Mouse (Mus musculus) G1E (cell line): ENCODE measurements around the gene Dpf3. TPM values are rescaled to one million over a fixed set of nuclear protein-coding genes. Genes with fewer than 3 reads are reported as not detected.

ENCODE experiments used
- ATAC-seq: 2 replicates; pipeline ENCODE4 v1.8.0; 2016; ENCODE audit warnings: mild to moderate bottlenecking; ENCODE audit not compliant: insufficient number of reproducible peaks, poor library complexity, low FRiP score, severe bottlenecking; ENCODE audit errors: extremely low read depth
- DNase-seq: peaks from one replicate; pipeline ENCODE4 v3.0.0; 2012; ENCODE audit warnings: low spot score
- H3K27me3 ChIP-seq: 2 replicates; pipeline ENCODE4 v1.6.1; 2012; ENCODE audit warnings: mild to moderate bottlenecking, low read length, inconsistent platforms; ENCODE audit not compliant: insufficient read depth
- H3K36me3 ChIP-seq: replicated peaks from 2 replicates; pipeline ENCODE3; 2012; ENCODE audit warnings: mild to moderate bottlenecking, inconsistent platforms
- H3K4me1 ChIP-seq: 2 replicates; pipeline ENCODE4 v1.6.1; 2012; ENCODE audit warnings: low read depth, low read length, inconsistent platforms, mixed read lengths; ENCODE audit not compliant: insufficient read depth
- H3K4me3 ChIP-seq: 2 replicates; pipeline ENCODE4 v1.5.1; 2012; ENCODE audit warnings: low read depth, mild to moderate bottlenecking, inconsistent platforms, low read length, moderate library complexity, mixed read lengths
- H3K9me3 ChIP-seq: replicated peaks from 2 replicates; pipeline ENCODE4 v1.6.1; 2012; ENCODE audit warnings: inconsistent platforms
- CTCF ChIP-seq: IDR thresholded peaks from 2 replicates; pipeline ENCODE4 v1.5.1; 2012; ENCODE audit warnings: low read depth, low read length, inconsistent platforms, mixed read lengths
- GATA1 ChIP-seq: IDR thresholded peaks from 2 replicates; pipeline ENCODE4 v1.6.1; 2012; ENCODE audit warnings: borderline replicate concordance, low read length, inconsistent platforms, mixed read lengths
- GATA2 ChIP-seq: IDR thresholded peaks from 2 replicates; pipeline ENCODE4 v1.6.1; 2012; ENCODE audit warnings: low read depth, low read length, inconsistent platforms, borderline replicate concordance
- POLR2AphosphoS5 ChIP-seq: IDR thresholded peaks from 2 replicates; pipeline ENCODE4 v1.6.1; 2012; ENCODE audit warnings: low read depth, low read length, inconsistent platforms; ENCODE audit not compliant: insufficient replicate concordance
- TAL1 ChIP-seq: conservative IDR thresholded peaks from 2 replicates; pipeline ENCODE4 v1.6.1; 2012; ENCODE audit warnings: low read depth, low read length, inconsistent platforms, mixed read lengths
- polyA plus RNA-seq: library from polyadenylated mRNA; stranded (reverse); fragments of >175 nt; gene quantifications from 2 replicates; pipeline ENCODE4 v1.2.3, GENCODE M21; 2012
- total RNA-seq, 2 experiments: library from RNA; stranded (forward) in 1 of 2; stranded (reverse) in 1 of 2; fragments of 200-1000 nt in 1 of 2; fragments of >200 nt in 1 of 2; fragmentation: Nextera tagmentation in 1 of 2; gene quantifications; 2 replicates each; pipeline ENCODE4 v1.2.3; 2014 to 2017

Gene Dpf3
- total and polyA plus RNA-seq, 3 experiments: 8.1 to 19.7 (median 12.8) TPM

GRCm38 (mm10) chr12:83229683-83230082 is 257.8 kb downstream of the Dpf3 start:
- Histone ChIP-seq H3K4me1 (peaks cover 2% of the 10 kb centered on the region; the same call in 1 of the 2 replicates), H3K9me3 (peaks cover 8% of the 10 kb centered on the region), H3K4me3 (no peak overlapping the region), H3K27me3 (peaks cover 37% of the 10 kb centered on the region), H3K36me3 (no peaks in the 10 kb centered on the region)
- no peak for TF ChIP-seq GATA2
- TF ChIP-seq TAL1: no peak
- no peak for TF ChIP-seq CTCF
- TF ChIP-seq POLR2AphosphoS5: no peak
- TF ChIP-seq GATA1: no peak
- DNase-seq (no peak), ATAC-seq (no peak)

DNA sequence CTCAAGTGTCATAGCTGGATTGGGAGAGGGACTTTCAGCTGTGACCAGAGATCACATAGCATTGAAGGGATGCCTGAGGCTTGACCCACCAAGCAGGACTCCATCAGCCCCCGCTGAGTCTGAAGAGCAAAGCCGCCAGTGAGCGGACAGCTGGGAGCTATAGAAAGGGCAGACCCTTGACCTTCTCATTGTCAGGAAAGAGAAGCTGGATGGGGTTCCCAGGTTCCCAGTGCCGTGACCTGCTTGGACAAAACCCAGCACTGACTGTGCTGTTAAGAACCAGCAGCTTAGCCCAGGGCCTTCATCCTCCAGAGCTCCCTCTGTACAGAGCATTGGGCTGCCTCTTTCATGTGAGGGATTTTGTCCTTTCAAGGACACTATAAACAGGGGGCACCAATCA is 260.5 kb downstream of the Dpf3 start:
- peaks cover 2% of the 10 kb centered on the region; the same call in 1 of the 2 replicates for H3K4me1 ChIP-seq
- DNase-seq (no peak), ATAC-seq (no peak)
- H3K9me3 ChIP-seq: peaks cover 8% of the 10 kb centered on the region
- H3K36me3 ChIP-seq: no peaks in the 10 kb centered on the region
- H3K27me3 ChIP-seq: peaks cover 34% of the 10 kb centered on the region
- no peak overlapping the region for H3K4me3 ChIP-seq
- TF ChIP-seq POLR2AphosphoS5 (no peak), GATA2 (no peak), GATA1 (no peak), CTCF (no peak), TAL1 (no peak)

GRCm38 (mm10) chr12:83220964-83221363 is 266.6 kb downstream of the Dpf3 start:
- H3K9me3 ChIP-seq: no peaks in the 10 kb centered on the region
- H3K36me3 ChIP-seq: no peaks in the 10 kb centered on the region
- peaks cover 30% of the 10 kb centered on the region for H3K27me3 ChIP-seq
- no peak for ATAC-seq
- TF ChIP-seq POLR2AphosphoS5 (no peak), CTCF (no peak)
- no peak overlapping the region for H3K4me3 ChIP-seq
- H3K4me1 ChIP-seq: peaks cover 2% of the 10 kb centered on the region; the same call in 1 of the 2 replicates
- DNase-seq: no peak

- Histone ChIP-seq H3K4me3 (no peak overlapping the region), H3K4me1 (no peaks in the 10 kb centered on the region; the same call in 1 of the 2 replicates), H3K9me3 (no peaks in the 10 kb centered on the region), H3K36me3 (no peaks in the 10 kb centered on the region), H3K27me3 (peaks cover 62% of the 10 kb centered on the region)
- DNase-seq: no peak
- TF ChIP-seq POLR2AphosphoS5: no peak
- no peak for TF ChIP-seq TAL1
- TF ChIP-seq GATA1: no peak
- TF ChIP-seq CTCF: no peak
- no peak for TF ChIP-seq GATA2
- ATAC-seq: no peak
Observed at GRCm38 (mm10) chr12:83213879-83214341, 273.6 kb downstream of the Dpf3 start.

- ATAC-seq: no peak
Observed at GRCm38 (mm10) chr12:83211976-83212375, 275.5 kb downstream of the Dpf3 start.

GRCm38 (mm10) chr12:83211146-83211822 is 276.2 kb downstream of the Dpf3 start:
- H3K27me3 ChIP-seq: peaks cover 71% of the 10 kb centered on the region
- TF ChIP-seq POLR2AphosphoS5: no peak
- TF ChIP-seq TAL1: no peak
- no peak for TF ChIP-seq CTCF
- no peak for TF ChIP-seq GATA1
- no peak for TF ChIP-seq GATA2
- no peak for ATAC-seq

More at GRCm38 (mm10) chr12:83211976-83212375, 275.5 kb downstream of the Dpf3 start:
- peaks cover 72% of the 10 kb centered on the region for H3K27me3 ChIP-seq
- no peaks in the 10 kb centered on the region for H3K36me3 ChIP-seq
- no peak overlapping the region for H3K4me3 ChIP-seq
- no peaks in the 10 kb centered on the region for H3K9me3 ChIP-seq
- TF ChIP-seq POLR2AphosphoS5 (no peak), CTCF (no peak), GATA2 (no peak), GATA1 (no peak), TAL1 (no peak)
- no peak for DNase-seq
- H3K4me1 ChIP-seq: no peaks in the 10 kb centered on the region; the same call in 1 of the 2 replicates

More at GRCm38 (mm10) chr12:83211146-83211822, 276.2 kb downstream of the Dpf3 start:
- DNase-seq: no peak
- H3K36me3 ChIP-seq: no peaks in the 10 kb centered on the region
- H3K9me3 ChIP-seq: no peaks in the 10 kb centered on the region
- no peak overlapping the region for H3K4me3 ChIP-seq
- no peaks in the 10 kb centered on the region; the same call in 1 of the 2 replicates for H3K4me1 ChIP-seq
